Mouse (Mus musculus) left cerebral cortex, adult 2 months (tissue): Measurements from ENCODE around the gene Gm26558. TPM values are rescaled to one million over a fixed set of nuclear protein-coding genes. Genes with fewer than 3 reads are reported as not detected.
A peak's percentile ranks its signal among the peaks of the same experiment; 100 is the strongest.

Source experiments
- DNase-seq, 2 experiments: peaks; one replicate each; pipeline ENCODE4 v3.0.0; 2021 to 2022; ENCODE audit warnings: low spot score in 2 of 2, mixed read lengths in 1 of 2; ENCODE audit errors: extremely low spot score in 1 of 2
- H3K27ac ChIP-seq: fragments of 200-600 bp; 2 replicates; pipeline ENCODE4 v1.8.1; 2022
- H3K4me3 ChIP-seq: fragments of 200-600 bp; 2 replicates; pipeline ENCODE4 v1.8.1; 2022
- CTCF ChIP-seq: fragments of 200-600 bp; IDR thresholded peaks from 2 replicates; pipeline ENCODE4 v1.8.1; 2022; ENCODE audit warnings: antibody characterized with exemption, mild to moderate bottlenecking, moderate library complexity
- intact Hi-C: fragments of 180-260 bp; cut with DNase I; formaldehyde crosslinking; loops from one replicate; pipeline ENCODE4 v1.15.1; 2025
- total RNA-seq, 2 experiments: library from RNA; stranded (reverse); gene quantifications; 2 replicates each; pipeline ENCODE4 v1.2.3; 2021

Gene Gm26558
- total RNA-seq, 2 experiments from 2014 or later: 0.41 TPM; not detected in 1

DNA sequence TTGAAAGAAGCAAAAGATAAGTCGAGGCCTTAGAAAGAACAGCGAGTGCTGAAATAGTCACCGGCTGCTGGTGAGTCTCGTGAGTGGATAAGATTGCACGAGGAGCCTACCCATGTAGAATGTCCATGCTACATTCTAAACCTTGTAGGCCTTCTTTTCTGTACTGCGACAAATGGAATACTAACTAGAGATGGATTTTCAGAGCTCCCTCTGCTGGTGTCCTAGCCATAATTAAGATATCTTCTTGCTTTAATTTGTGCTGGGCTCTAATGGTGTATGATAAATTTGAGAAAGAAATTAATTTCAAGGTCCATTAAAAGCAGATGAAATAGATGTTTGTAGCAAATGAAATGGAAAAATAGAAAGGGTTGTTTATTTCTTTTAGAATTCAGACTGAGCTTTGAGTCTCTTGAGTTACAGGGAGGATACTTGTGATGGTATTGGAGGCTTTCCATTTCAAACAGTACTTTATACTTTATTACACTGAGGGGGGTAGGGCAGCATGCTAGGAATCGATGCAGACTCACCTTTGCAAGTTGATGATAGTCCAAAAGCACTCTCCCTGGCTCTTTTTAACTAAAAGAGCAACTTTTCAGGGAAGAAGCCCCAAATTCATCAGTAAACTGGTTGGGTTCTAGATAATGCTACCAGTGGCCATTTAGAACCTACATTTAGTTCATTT, 11.7 kb upstream of the Gm26558 start:
- TF ChIP-seq CTCF: peak; percentile 58
- H3K27ac ChIP-seq: no peak overlapping the region
- DNase-seq: no peak
- intact Hi-C loops: no loop called here
- no peak overlapping the region for H3K4me3 ChIP-seq

DNA sequence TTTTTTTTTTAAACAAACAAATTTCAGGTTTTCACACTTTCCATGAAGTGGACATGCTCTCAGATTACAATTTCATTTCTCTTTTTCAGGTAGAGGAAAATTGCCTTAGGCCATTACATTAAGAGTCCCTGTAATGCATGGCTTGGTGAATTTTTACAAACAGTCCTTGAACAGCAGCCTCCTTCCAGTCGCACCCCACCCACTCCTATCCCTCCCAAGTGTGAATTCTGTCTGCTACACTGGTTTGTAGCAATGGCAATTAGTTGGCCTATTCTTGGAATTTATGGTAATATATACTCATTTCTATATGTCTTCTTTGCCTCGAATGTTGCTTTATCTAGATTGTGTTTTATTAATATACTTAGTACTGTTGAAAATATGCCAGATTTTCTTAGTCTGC, 10.6 kb upstream of the Gm26558 start:
- H3K27ac ChIP-seq: no peak overlapping the region
- DNase-seq: no peak
- no peak for TF ChIP-seq CTCF
- H3K4me3 ChIP-seq: no peak overlapping the region
- intact Hi-C loops: no loop called here

DNA sequence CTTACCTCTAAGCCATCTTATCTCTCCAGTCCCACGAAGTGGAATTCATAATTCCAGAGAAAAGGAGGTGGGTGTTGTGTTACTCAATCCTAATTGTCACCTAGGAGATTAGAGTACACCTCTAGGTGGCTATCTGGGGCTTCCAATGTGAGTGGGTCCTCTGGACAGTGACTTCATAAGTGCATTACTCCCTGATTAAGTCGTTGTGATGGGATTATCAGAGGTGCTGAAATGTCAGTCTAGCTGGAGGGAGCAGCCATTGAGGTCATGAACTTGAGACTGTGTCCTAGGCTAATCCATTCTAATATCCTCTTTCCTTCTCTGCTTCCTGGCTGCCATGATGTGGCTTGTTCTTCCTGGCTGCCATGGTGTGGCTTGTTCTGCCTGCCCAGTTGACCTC, 8.0 kb upstream of the Gm26558 start:
- TF ChIP-seq CTCF: no peak
- DNase-seq: no peak
- Histone ChIP-seq H3K27ac (no peak overlapping the region), H3K4me3 (no peak overlapping the region)
- intact Hi-C loops: no loop called here

DNA sequence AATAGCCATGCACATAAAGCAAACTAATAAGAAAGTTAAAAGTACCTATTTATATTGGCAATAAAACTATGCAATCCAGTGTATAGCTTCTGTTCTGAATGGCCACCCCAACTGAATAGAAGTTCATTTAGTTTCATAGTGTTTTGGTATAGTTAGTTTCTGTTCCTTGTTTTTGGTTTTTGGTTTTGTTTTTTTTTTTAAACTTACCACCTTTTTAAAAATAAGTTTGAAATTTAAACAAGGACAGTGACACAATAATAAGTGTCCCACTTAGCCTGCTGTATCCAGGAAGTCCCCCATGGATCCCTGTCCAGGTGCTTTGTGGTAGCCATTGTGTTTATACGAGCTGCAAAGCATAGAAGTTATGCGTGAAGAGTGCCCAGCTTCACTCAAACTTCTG, 7.3 kb upstream of the Gm26558 start:
- no peak for DNase-seq
- no peak for TF ChIP-seq CTCF
- no peak overlapping the region for H3K27ac ChIP-seq
- intact Hi-C loops: no loop called here
- H3K4me3 ChIP-seq: no peak overlapping the region

DNA sequence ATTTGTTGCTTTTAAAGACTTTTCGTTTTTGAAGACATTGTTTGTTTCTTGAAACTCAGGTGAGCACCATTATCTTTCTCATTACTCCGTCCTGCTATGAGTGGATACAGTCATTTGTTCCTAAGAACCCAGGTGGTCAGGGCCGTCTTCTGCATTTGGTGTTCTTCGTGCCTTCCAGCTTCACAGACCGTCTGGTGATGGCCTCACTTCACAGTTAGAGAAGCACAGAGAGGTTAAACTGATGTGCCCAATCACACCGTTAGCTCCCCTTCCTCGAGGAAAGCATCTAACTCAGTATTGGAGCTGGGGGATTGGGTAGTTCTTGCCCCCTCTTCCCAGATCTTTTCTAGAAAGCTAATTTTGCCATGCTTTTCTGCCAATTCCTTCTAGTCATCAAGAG, 5.1 kb upstream of the Gm26558 start:
- DNase-seq: no peak
- TF ChIP-seq CTCF: no peak
- intact Hi-C loops: no loop called here
- Histone ChIP-seq H3K27ac (no peak overlapping the region), H3K4me3 (no peak overlapping the region)

DNA sequence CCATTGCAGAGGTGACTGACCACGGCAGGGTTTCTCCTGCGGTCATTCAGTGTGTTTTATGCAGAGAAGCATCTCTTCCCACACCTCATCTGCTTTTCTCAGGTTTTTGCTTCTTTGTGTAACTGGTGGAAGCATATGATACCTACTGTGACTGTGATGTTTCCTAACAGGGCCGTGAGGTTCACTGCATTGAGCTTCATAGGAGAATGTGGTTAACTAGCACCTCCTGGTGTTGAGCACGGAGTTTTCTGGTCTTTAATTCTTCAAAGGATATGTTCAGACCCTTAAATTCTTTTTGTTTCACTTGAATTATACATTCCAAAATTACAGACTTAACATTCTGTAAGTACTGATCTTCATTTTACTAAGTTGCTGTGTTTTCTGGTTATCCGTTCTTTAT, 1.9 kb upstream of the Gm26558 start:
- Histone ChIP-seq H3K27ac (no peak overlapping the region), H3K4me3 (no peak overlapping the region)
- no peak; the same call in 1 of the 2 replicates for TF ChIP-seq CTCF
- intact Hi-C loops: no loop called here
- no peak for DNase-seq

DNA sequence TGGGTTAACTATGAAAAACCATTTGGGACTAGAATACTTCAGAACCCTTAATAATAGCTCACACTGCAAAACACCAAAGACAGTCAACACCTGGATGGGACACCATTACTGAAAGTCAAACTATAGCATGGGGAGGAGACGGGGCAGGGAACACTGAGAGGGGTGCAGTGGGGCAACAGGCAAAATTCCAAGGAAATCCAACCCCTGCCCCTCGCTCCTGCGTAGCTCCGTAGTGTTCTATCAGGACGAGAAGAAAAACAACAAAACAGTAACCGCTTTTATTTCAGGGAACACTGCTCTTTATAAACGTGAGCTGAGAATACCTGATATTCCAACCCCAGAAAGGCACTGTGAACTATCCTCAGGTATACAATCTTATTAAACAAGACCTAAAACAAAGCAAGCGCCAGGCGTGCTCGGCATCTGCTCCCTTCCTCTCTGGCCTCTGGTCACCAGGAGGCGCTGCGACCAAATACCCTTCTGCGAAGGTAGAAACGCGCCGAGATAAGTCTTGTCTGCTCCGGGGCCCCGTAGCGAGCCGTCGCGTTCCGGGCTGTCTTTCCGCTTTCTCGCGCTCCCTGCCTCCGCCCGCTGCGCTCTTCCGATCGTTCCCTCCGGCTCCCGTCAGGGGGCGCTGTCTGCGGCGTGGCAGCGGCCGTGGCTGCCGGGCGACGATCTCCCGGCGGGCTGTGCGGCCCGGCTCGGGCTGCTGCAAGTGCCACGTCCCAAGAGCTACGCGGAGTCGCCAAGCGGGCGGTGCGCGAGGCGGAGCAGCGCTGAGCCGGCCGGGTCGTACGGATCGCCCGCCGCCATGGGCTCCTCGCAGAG, 807 bp downstream of the Gm26558 start, which contains the start of gene Gorasp2:
TSS of gene Gorasp2 (plus strand) at position 690 of the 828 bp plus-strand sequence.
- intact Hi-C loops: no loop called here
- DNase-seq: peak; percentile 97
- H3K4me3 ChIP-seq: peak within 1 kb of the TSS; percentile 74
- TF ChIP-seq CTCF: peak; percentile 100
- H3K27ac ChIP-seq: peak within 1 kb of the TSS; percentile 91

DNA sequence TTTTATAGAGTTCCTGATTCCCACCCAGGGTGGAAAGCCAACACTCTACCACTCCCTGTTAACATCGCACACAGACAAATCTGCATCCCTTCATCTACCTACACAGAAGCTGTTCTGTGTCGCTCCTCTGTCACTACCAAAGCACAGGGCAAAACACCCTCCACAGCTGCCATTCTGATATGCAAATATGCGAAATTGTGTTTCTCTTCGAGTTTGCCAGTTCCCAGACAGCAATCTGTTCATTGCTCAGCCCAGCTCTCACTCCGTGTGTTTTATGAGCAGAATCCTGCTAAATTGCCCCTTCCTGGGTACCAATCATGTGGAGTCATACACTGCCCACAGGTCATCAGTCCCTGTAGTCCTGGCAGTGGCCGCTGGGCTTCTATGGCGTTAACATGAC, 4.8 kb downstream of the Gm26558 start:
- no peak overlapping the region for H3K4me3 ChIP-seq
- no peak for TF ChIP-seq CTCF
- H3K27ac ChIP-seq: no peak overlapping the region
- intact Hi-C loops: no loop called here
- no peak for DNase-seq

DNA sequence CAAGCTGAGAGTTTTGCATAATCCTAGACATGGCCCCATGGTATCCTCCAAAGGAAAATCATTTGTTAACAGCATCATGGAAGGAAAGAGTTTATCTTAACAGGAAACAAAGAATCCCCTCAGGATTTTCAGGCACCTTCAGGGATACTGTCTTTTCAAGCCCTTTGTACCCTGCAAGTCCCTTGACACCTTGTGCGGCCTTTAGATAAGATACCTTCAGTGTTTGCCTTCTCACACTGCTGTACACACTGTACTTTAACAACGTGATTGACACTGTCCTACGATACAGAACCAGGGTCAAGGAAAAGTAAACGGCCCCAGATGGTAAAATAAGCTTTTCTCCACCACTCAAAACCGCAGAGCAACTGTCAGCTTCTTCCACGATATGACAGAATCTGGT, 10.1 kb downstream of the Gm26558 start:
- no peak for DNase-seq
- no peak overlapping the region for H3K4me3 ChIP-seq
- intact Hi-C loops: no loop called here
- no peak overlapping the region for H3K27ac ChIP-seq
- TF ChIP-seq CTCF: no peak

DNA sequence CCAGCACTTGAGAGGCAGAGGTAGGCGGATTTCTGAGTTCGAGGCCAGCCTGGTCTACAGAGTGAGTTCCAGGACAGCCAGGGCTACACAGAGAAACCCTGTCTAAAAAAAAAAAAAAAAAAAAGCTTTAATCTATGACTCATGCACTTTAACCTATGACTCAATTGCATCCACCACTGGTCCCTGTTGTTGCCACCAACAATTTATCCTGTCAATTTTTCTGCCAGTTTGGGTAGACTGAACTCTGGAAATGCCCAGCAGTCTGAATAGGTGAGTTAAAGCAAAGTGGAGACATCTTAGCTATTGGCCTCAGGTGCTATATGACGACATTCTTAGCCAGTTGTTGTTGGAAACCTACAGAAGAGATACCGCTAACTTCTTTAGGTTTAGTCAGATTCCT, 12.4 kb downstream of the Gm26558 start:
- no peak for TF ChIP-seq CTCF
- no peak overlapping the region for H3K27ac ChIP-seq
- intact Hi-C loops: no loop called here
- DNase-seq: no peak
- no peak overlapping the region for H3K4me3 ChIP-seq

DNA sequence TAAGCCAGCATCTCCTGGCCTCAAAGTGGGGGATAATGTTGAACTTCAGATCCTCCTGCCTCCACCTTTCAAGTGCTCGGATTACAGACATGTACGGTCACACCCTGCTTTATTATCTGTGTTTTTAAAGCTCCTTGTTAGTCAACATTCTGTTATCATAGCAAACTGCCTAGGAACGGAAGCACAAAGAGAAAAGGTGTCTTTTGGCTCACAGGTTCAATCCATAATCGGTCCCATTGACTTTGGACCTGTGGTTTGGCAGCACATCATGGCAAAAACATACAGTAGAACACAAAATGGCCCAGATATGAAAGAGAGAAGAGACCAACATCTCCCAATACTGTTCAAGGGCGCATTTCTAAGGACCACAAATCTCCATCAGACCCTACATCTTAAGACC, 13.6 kb downstream of the Gm26558 start:
- intact Hi-C loops: no loop called here
- no peak for TF ChIP-seq CTCF
- H3K4me3 ChIP-seq: no peak overlapping the region
- no peak for DNase-seq
- no peak overlapping the region for H3K27ac ChIP-seq

DNA sequence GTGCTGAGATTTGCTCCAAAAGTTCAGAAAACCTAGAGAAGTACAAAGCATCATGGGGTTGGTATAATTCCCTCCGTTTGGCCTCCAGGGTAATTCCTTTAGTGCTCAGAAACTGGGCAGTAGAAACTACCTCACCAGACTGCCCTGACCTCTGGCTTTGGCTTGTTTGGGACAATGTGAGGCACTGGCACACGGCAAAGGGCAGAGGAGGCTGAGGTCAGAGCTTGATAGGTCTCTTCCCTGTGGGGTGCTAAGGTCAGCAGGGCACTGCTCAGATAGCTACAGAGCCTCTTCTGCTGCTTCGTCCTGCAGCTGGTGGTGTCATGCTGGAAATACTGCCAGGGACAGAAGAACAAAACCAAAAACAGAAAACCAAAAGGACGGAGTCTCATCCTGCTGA, 14.2 kb downstream of the Gm26558 start:
- H3K27ac ChIP-seq: no peak overlapping the region
- H3K4me3 ChIP-seq: no peak overlapping the region
- intact Hi-C loops: no loop called here
- TF ChIP-seq CTCF: no peak
- no peak for DNase-seq

DNA sequence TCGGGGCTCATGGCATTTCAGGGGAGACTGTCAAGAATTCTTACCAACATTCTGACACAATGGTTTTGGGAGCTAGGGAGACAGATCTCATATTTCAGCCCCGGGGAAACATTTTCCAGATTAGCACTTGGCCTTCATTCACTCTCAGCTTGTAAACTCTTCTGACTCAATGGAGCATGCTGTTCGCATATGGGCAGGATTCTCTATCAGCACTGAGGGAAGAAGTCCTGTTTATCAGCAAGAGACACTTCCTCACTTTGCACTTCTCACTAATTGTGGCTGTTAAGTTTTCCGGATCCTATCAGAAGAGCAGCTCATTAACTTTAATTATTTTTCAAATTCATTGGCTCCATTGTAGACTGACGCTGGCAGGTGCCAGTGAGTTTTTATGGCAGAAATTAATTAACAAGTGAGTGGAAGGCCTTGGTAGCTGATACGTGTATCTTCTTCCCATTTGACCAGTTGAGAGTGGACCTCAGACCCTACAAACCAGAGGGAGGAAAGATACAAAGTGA, 16.6 kb downstream of the Gm26558 start:
- intact Hi-C loops: no loop called here
- DNase-seq: no peak
- Histone ChIP-seq H3K27ac (no peak overlapping the region), H3K4me3 (no peak overlapping the region)
- TF ChIP-seq CTCF: no peak
